Mouse (Mus musculus) adrenal gland, adult 2 months (tissue): ENCODE results near the gene Tgfbr3l. TPM values are rescaled to one million over a fixed set of nuclear protein-coding genes. Genes with fewer than 3 reads are reported as not detected.
A peak's percentile ranks its signal among the peaks of the same experiment; 100 is the strongest.

Experiments
- DNase-seq: peaks from one replicate; pipeline ENCODE4 v3.0.0; 2021
- long read RNA-seq: library from polyadenylated mRNA; stranded (forward); transcript quantifications from one replicate; pipeline ENCODE4 v2.0.0, GENCODE M21; 2021
- polyA plus RNA-seq: library from polyadenylated mRNA; depleted of rRNA; stranded (reverse); fragments of >200 nt; gene quantifications from 2 replicates; pipeline ENCODE4 v1.2.3, GENCODE M21; 2012; rRNA removed
- total RNA-seq, 2 experiments: library from RNA; stranded (reverse); gene quantifications; 2 replicates each; pipeline ENCODE4 v1.2.3; 2021

The Tgfbr3l gene
- total RNA-seq (10 to 100 TPM in 1 of 2 experiments, 1 to 10 TPM in 1; 8.2 to 11.4 TPM), polyA plus RNA-seq (207 and 268 TPM in 2 replicates)
- long read RNA-seq, partial matches to known transcripts, result 2 of 5 reads
- long read RNA-seq, other reads (novel, unspliced or antisense), result 1 of 5 reads

DNA sequence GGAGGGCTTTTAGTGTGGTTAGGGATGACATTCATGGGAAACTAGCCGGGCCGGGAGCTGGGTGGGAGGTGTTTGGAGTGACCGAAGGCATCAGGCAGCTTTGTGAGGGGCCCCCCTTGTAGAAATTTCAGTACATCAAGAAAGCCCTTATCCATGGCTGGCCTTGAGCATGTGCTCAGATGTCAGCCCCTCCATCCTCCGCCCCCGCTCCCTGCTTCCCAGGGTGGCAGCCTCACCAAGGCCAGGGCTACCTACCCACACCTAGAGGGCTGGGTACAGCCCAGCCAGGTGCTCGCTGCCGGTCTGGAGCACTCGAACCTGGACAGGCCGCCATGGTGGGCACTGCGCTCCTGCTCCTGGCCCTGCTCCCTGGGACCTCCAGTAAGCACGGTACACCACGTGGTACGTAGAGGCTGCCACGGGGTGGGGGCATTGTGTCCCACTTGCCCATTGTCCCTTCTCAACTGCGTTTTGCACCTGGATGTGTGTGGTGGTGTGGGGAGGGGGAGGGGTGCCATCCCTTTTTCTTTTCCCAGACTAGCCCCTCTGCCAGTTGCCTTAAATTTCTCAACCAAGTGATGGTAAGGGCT is at the start of gene Tgfbr3l:
Gene Tgfbr3l, plus strand, starts transcription at position 264 of the 590 bp plus-strand sequence.
- peak; percentile 56 for DNase-seq

DNA sequence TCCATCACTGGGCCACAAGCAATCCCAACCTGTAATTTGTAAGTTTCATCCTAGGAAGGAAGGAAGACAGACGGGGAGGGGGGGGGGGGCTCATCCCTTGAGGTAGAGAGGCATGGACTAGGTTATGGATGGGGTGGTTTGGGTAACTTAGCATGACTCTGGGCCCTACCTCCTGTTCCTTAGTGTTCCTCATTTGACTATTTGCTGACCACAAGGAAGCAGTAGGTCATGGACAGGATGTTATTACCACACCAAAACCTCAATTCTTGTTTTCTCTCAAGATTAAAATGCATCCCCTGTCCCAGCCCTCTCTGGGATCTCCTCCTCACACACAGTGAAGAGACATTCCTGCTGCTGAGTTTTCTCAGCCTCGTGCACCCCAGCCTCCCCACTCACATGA is 46.7 kb upstream of the Tgfbr3l start:
- DNase-seq, result no peak

DNA sequence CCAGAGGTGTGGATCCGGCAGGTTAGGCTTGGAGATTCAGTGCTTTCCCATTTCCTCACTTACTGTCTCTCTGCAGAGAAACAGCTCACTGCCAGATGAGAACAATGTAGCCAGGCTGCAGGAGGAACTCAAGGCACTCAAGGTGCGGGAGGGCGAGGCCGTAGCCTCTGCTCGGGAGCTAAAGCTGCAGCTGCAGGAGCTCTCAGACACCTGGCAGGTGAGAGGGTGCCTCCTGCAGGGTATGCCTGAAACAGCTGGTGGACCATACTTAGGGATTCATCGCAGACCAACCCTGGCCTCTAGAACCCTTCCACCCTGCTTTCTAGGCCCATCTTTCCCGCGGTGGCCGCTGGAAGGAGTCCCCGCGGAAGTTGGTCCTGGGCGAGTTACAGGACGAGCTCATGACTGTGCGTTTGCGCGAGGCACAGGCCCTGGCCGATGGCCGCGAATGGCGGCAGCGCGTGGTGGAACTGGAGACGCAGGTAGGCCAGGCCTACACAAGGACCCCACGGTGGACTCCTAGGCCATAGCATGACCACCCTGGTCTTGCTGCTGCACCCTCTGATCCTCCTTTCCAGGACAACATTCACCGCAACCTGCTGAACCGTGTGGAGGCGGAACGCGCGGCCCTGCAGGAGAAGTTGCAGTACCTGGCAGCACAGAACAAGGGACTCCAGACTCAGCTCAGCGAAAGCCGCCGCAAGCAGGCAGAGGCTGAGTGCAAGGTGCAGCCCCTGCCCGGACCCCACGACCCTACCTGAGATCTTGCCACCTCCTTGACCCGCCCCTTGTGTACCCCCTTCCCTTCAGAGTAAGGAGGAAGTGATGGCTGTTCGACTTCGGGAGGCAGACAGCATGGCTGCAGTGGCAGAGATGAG is 42.5 kb upstream of the Tgfbr3l start:
- DNase-seq, result no peak

DNA sequence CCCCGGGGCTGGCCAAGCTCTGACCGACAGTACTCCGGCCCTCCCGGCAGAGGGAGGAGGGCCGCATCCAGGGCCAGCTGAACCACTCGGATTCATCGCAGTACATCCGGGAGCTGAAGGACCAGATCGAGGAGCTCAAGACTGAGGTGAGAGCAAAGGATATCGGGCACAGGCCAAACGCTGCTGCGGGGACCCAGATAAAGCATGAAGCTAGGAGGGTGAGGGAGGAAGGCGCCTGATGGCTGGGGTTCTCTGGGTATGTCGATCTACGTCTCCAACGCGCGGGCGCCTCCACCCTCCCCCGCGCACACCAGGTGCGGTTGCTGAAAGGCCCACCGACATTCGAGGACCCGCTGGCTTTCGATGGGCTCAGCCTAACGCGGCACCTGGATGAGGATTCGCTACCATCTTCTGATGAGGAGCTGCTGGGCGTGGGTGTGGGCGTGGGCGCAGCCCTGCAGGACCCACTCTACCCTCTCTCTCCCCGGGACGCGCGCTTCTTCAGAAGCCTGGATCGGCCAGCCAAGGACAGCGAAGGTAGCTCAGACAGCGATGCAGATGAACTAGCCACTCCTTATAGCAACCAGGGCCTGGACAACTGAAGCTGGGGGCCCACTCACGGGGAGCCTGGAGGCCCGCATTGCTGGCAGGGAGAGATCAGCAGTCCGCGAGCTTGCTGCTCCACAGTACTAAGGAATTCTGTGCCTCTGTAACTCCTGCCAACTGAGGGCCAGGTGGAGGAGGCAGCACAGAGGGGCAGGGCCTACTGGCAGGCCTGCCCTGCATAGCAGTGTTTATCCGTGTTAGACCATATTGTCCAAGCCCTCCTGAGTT is 41.6 kb upstream of the Tgfbr3l start:
- no peak for DNase-seq

DNA sequence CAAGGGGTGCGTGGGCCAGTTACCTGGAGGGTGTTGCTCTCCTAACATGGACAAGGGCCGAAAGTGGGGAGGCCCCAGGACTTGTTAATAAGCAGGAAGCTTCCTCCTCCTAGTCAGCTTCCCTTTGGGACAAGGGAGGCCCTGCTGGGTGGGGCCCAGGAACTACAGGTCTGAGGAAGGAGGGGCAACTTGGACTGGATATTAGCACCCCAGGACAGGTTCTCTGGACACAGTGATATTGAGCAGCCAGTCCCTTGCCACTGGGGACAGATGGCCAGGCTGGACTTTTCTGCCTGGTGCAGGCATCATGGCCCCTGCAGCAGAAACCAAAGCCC is 41.0 kb upstream of the Tgfbr3l start:
- DNase-seq, result no peak

DNA sequence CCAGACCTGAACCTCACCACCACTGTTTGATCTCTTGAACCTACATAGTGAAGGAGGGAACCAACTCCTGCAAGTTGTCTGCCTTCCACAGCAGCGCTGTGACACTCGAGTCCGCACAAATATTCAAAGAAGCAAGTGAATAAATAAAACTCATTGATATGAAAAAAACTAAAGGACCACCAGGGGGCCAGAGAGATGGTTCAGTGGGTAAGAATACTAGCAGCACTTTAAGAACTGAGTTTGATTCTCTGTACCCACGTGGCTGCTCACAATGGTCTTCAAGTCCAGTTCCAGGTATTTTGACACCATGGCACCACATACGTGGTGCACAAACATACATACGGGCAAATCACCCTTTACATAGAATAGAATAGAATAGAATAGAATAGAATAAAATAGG is 36.9 kb upstream of the Tgfbr3l start:
- DNase-seq, result no peak

DNA sequence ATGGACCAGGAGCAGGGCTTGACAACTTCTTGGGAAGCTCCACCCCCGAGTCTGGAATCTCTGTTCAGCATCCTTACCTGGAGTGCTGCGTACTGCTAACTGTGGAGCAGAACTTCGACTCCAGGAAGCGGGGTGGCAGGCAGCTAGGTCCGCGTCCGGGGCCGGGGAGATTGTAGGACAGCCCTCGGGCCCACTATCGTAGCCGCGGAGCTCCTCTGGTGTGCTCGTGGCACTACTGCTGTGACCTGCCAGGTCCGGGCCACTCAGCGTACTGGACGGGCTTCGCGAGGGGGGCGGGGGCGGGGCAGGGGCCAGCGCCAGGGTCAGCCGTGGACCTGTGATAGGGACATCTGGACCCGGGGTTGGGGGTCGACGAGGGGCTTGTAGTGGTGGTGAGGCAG is 35.2 kb upstream of the Tgfbr3l start:
- no peak for DNase-seq

DNA sequence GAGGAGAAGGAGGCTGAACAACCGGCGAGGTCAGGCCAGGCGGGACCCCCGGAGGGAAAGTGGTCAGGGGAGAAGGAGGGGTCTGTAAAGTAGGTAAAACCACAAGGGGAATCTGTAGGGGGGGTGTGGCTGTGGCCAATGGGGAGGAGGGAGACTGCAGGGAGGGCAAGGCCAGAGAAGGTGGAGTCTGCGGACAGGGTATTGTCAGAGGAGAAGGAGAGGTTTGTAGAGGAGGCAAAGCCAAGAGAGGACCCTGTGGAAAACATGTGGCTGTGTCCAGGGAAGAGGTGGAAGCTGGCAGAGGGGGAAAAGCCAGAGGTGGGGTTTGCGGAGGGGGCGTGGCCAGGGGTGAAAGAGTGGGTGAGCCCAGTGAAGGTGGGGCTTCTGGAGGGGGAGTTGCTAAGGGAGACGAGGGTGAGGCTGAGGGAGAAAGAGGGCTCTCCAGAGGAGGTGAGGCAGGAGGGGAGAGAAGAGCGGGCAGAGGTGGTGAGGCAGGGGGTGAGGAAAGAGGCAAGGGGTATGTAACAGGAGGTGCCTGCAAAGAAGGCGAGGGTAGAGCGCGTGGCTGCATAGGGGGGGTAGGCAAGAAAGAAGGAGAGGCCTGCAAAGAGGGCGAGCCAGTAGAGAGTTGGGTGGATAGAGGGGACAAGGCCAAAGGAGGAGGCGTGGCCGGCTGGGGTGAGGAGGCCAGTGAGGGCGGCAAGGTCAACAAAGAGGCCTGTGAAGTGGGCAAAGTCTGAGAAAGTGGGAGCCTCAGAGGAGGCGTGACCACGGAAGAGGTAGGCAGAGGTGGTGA is 34.6 kb upstream of the Tgfbr3l start:
- peak; percentile 91 for DNase-seq

DNA sequence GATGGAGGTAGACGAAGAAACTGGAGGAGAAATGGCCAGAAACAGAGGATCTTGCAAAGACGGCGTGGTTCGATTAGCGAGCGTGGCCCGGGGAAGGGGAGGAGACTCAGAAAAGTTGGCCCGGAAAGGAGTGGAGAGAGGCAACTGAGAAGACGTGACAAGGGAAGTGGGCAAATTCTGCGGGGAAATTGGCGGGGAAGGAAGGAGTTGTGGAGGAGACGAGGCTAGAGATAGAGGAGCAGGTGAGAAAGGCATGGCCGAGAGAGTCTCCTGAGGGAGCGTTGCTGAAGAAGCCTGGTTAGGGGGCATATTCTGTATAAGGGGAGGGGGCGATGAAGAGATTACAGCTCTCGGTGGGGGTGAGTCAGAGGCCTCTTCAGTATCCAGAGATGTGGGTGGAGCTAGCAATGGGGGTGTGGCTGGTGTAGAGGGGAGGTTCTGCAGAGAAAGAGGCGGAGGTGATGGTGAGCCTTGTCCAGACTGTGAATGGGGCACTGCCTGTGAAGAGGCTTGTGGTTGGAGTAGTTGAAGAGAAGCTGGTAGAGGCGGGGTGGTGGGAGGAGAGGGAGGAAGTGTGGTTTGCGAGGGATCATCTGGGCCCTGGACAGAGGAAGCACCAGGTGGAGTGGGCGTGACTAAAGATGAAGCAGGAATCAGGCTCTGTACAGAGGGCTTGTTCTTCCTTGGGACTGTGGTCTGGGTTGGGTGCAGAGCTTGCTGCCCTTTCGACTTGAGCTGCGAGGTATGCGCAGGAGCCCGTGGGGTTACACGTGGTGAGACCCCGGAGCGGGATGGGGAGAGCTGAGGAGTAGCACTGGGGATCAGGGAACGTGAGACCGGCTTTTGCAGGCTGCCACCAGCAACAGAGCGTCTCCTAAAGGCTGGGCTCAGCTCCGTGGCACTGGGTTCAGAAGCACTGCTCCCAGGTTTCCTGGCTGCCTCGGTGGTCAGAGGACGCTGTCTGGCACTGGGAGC is 33.7 kb upstream of the Tgfbr3l start:
- DNase-seq, result peak; percentile 92

DNA sequence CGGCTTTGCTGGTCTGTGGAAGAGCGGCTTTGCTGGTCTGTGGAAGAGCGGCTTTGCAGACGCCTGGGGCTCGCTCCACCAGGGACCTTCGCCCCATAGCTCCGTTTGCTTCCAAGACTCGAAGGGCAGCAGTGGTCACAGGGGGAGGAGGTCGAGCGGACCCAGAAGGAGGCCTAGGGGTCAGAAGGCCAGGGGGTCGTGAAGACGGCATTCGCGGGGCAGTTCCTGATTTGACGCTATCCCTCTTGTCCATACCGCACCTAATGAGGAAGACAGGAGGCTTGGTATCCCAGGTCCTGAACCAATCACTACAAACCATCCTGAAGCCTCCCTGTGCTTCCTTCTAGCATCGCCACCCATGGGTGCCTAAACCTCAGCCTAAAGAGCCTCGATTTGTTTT is 31.7 kb upstream of the Tgfbr3l start:
- DNase-seq, result no peak

DNA sequence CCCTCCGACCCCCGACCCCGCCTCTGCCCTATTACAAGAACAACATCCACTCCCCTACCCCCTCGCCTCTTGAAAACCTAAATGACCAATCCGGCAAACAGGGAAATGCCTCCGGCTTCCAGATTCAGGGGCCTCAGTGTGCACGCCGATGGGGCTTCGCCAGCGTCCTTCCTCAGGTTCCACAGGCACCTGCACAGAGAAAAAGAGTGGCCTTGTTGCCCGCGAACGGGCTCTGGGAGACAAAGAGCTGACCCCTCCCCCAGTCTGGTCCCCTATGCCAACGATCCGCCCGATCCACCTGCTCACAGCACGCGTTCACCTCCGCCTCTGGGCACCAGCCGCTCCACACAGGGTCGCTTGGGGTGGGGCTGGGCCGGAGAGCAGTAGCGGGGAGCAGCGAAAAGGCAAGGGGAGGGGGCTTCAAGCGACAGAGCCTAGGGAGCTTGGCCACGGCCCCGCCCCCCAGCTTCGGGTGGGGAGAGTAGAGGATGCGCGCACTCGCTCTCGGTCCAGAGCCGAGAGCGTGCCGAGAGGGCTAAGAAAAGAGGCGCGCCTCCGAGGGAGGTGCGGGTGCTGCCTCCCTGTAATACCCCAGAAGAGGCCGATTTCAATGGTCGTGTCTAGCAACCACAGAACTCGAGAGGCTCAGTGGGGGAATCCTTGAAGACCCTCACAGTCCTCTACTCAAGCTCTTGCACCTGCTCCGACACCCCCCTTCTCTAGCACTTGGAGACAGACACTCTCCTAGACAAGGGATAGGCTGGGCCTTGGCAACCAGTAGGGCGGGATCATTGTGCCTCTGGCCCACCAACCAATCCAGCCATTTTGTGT is 31.0 kb upstream of the Tgfbr3l start, which contains the start of gene Prr36:
Gene Prr36, minus strand, starts transcription at position 669 of the 831 bp plus-strand sequence.
- DNase-seq, result peak; percentile 56

DNA sequence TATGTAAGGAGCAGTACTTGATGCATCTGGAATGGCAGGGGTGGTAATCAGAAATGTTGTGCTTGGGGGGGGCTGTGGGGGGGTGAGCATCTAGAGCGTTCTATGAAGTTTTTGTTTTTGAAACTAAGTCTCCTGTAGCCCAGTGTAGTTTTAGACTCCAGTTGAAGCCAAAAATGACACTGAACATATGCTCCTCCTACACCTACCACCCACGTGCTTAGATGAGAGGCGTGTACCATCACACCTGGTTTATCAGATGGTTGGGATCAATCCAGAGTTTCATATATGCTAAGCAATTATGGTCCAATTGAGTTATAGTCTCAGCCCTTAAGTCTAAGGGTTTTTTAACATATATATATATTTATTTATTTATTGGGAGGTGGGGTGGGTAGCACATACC is 28.4 kb upstream of the Tgfbr3l start:
- no peak for DNase-seq

DNA sequence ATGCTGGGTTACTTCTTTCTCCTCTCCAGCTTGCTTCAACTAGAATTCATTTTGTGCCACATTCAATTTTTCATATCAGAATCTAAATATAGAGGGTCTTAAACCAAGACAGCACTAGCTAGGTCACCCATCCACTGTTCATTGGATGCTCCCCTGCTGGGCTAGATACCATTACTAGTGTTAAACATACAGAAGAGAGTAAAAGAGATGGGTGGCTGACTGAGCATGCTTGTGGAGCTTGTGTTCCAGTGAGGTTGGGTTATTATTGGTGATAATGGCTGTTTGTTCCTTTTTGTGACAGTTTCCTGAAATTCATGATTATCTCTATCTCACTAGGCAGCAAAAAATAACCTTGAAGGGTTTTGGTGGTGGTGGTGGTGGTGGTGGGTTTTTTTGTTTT is 26.0 kb upstream of the Tgfbr3l start:
- no peak for DNase-seq

DNA sequence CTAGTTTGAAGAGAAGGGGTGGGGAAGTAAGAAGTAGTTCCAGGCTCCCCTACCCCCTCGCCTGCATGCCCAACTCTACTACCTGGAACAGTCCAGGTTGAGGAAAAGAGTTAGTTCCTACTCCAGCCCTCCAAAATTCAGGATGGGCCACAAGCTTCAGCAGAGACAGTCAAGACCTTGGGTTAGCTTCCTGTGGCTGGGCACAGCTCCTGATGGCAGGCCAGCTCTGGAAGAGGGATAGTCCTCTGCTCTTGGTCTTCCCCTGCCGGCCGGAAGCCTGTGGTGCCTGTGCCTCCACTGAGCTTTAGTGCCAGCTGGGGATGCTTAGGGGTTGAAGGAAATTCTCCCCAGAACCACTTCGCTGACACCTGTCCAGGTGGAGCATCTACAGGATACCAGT is 21.7 kb upstream of the Tgfbr3l start:
- DNase-seq, result no peak

DNA sequence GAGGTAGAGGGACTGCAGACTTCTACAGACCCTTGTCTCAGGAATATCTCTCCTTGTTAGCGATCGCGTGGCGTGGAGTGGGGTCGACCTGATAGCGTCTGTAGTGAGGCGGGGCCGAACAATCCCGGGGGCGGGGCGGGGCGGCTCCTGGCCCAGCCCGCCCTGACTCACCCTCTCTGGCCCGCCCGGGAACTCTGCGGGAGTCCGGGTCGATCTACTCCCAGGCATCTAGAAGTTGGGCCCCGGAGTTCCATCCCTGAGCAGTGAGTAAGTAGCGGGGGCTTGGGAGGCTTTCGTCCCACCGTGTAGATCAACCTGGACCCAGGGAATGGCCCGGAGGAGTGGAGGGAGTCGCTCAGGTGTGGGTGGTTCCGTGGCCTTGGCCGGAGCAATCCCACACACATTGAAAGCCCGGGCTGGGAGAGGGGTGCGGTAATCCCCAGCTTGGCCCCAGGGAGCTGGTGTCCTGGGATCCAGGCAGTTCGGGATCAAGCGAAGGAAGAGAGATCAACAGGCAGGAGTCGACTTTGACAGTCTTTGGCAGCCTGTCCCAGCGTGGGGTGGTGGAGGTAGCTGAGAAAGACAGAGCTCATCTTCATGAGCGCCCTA is 21.2 kb upstream of the Tgfbr3l start, which contains the start of gene Lrrc8e:
Gene Lrrc8e, plus strand, starts transcription at position 89 of the 609 bp plus-strand sequence.
- peak; percentile 86 for DNase-seq

DNA sequence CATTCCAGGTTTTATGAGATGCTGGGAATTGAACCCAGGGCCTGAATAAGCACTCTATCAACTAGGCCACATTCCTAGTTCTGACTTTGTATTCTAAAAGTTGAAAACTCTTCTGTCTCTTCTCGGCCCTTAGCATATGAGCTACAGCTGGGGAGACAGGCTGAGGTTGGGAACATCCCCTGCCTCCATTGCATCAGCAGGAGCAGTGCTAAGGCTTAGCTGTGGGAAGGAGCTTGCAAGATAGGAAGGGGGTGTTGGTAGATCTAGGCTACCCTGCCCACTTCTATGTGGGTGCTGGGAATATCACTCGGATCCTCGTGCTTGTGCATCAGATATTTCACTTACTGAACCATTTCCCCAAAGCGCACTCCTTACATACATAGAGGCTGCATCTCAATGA is 20.1 kb upstream of the Tgfbr3l start:
- DNase-seq, result no peak

DNA sequence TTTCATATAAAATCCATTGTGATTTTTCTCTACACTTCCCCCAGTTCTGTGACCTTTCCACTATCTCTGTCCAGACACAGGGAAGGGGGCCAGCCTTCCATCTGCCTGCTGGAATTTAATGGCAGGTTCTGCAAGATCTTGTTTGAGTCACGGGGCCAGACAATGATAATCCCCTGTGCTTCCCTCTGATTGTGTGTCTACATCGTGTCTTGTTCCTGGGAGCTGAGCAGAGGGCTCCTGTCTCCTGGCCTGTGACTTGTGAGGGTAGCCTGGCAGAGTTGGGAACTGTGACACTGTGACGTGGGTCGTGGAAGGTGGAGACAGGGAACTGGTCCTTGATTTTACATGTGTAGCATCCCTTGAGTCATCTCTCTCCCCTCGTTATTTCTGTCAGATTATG is 18.2 kb upstream of the Tgfbr3l start:
- peak; percentile 13 for DNase-seq

DNA sequence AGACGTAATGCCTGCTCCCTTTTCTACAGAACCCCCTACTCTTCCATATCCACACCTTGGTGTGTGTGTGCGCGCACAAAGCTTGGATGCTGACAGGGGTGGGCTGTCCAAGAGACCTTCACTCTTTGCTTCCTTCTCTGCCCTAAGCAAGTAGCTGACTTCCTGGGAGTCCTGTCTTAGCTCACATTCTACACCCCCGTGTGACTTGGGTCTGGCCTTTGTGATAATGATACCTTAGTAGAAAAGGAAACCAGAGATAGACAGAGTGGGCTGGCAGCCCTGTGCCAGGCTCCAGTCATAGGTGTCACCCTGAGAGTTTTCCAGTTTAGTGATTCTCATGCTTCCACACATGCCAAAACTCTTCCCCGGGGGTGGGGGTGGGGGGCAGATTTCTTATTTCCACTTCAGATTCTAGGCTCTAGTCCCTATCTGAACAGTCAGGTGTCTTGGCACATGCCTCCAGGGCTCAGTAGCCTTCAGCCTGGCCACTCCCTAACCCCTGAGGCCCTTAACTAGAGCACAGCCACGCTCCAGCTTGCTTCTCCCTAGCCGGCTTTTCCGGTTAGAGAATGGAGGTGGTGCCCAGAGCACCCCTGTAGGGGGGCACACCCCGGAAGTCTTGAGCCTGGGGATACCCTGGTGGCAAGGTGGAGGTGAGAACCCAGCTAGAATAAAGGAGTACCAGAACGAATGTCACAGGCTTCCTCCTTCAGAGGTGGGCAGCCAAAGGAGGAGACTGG is 17.2 kb upstream of the Tgfbr3l start:
- peak; percentile 4 for DNase-seq
